Mouse (Mus musculus) erythroid progenitor cell, adult 5-6 weeks (primary cell): ENCODE results near the gene Plxna4. TPM values are rescaled to one million over a fixed set of nuclear protein-coding genes. Genes with fewer than 3 reads are reported as not detected.

Experiments
- ATAC-seq: replicated peaks from 2 replicates; pipeline ENCODE4 v1.8.0; 2016; ENCODE audit warnings: moderate number of reproducible peaks, mild to moderate bottlenecking, moderate TSS enrichment, inconsistent platforms; ENCODE audit not compliant: poor library complexity, low FRiP score, severe bottlenecking
- total RNA-seq, 2 experiments: library from RNA; stranded (forward) in 1 of 2; stranded (reverse) in 1 of 2; fragments of 150-400 nt in 1 of 2; fragments of 186-747, 209-891 nt in 1 of 2; gene quantifications; 2 replicates each; pipeline versions ENCODE4 v1.2.3 to v1.2.4; 2015 to 2017; ENCODE audit warnings: low replicate concordance in 2 of 2

Gene Plxna4
- total RNA-seq, 2 experiments from 2014 or later: not detected

GRCm38 (mm10) chr6:32202664-32203192 is 385.3 kb downstream of the Plxna4 start:
- no peak for ATAC-seq

- no peak for ATAC-seq
These were observed 386.5 kb downstream of the Plxna4 start for GRCm38 (mm10) chr6:32201506-32201905.

GRCm38 (mm10) chr6:32199616-32200015 is 388.4 kb downstream of the Plxna4 start:
- no peak for ATAC-seq

DNA sequence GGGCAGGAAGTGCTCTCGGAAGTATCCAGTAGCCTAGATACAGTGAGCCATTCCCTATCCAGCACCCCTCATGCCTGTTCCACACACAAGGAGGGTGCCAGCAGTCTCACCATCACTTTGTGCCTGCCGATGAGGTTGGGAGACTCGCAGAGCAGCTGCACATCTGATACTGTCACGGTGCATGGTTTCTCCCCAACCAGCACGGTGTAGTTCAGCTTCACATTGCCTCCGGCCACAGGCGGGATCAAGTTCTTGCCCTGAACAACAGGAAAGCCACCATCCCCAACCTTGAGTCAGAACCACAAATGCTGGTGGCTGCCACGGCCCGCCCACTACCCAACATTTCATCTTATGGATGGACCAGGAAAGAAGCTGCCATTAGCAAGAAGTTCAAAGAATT is 391.1 kb downstream of the Plxna4 start:
- ATAC-seq: no peak

DNA sequence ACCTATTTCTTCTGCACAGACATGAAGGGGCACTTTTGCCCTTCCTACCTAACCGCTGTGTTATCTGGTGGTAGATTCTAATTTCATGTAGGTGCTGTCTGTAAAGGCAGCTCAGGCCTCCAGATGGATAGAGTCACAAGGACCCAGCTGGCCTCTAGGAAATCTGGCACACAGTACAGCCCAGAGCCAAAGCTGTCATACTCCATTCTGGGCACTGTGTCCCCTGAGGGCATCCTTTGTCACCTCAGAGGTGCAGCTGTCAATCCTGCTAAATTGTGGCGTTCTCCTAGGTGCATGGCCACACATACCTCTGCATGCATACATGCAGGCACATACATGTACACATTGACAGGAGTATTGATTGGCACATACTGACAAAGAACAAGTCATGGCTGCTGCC is 394.9 kb downstream of the Plxna4 start:
- ATAC-seq: no peak

DNA sequence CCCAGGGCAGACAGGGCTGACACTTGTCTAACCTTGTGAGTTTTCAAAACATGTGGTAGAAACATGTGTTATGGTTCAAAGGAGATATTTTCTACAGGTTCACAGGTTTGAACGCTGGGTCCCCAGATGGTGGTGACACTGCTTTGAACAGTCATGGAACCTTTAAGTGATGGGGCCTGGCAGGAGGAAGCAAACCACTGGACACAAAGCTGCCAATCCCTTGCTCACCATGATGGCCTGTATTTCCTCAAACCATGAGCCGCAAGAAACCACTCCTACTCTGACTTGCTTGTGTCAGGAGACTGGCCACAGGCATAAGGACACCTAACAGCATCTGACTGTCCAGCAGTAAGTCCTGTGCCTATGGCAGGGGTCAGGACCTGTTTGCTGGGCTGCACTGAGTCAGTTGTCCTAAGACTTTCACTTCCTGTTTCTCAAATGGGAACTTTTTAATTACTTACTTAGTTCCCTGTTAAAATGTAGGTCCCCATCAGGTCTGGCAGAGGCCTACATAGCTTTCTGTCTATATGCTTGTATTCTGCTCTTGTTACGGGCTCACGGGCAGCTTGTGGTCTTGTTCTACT is 403.5 kb downstream of the Plxna4 start:
- ATAC-seq: no peak

DNA sequence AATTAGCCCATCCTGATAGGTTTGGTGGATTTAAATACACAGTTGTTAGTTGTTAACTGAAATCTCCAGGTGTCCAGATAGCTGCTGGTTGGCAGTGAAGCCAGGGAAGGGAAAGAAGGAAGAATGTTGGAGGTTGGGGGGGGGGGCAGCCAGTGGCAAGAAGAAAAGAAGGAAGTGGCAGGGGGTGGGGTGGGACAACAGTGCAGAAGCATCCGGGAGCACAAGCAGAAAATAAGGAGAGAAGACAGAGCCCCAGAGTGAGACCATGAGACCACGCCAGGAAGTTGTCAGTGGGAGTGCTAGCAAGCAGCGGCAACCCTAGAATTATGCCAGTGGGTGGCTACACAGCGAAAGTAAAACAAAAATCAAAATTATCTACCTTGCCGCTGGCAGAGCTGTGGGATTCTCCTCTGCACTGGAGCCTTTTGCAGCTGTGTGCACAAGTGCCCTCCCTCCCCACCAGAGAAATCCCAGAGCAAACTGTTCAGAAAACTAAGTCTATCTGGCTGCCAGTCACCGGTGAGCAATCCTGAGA is 404.3 kb downstream of the Plxna4 start:
- ATAC-seq: no peak

DNA sequence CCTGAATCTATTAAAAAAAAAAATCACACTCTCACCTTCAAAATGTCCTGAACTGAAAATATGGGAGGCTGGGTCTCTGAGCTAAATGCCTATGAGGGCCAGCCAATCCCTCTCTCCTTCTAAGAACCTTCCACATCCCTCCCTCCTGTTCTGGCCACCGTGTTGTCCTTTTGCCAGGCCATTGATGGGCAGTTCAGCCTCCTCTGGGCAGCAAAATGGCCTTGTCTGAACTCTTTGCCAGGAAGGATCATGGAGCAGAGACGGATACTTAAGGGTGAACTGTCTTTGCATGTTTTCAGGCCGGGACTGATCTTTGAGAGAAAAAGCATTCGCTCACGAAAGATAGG is 408.0 kb downstream of the Plxna4 start:
- no peak for ATAC-seq

DNA sequence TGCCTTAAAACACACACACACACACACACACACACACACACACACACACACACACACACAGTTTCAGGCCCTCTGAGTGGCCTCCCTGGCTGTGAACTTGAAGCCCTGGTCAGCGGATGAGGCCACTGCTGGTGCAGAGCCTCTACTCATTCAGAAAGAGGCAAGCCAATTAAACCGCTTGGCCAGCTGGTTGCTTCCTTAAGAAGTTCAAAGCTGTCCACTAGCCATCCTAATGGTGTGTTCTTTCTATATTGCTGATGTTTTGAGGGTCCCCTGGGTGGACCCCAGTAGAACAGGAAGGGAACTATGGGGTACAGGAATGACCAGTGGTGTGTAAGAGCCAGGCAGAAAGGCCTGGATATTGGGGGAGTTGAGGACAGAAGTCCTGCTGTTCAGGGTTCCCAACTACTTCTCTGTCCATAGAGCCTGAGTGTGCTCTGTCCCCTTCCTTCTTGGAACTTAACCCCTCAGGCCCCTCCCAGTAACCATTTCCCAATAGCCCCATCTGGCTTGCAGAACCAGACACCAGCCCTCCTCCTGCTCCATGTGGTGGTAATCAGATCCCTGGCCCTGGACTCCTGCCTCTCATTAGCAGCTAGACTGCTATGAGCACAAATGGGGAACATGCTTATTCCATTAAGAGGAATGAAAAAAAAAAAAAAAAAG is 408.5 kb downstream of the Plxna4 start:
- ATAC-seq: no peak

DNA sequence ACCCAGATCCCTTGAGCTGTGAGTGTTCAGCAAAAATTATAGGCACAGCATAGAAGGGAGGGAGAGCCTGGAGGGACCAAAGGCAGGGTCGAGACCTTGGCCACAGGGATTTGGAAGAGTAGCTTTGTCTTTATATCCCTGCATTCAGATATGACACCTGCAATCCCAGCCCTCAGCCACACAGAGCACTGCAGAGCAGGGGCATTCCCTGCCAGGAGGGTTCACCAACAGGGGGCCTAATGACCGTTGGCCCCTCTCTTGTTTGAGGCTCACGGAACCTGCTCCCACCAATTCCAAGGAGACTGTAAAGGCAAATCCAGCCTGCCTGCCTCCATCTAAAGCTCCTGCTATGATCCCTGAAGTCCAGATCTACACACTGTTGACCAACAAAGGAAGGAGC is 410.1 kb downstream of the Plxna4 start:
- ATAC-seq: no peak

DNA sequence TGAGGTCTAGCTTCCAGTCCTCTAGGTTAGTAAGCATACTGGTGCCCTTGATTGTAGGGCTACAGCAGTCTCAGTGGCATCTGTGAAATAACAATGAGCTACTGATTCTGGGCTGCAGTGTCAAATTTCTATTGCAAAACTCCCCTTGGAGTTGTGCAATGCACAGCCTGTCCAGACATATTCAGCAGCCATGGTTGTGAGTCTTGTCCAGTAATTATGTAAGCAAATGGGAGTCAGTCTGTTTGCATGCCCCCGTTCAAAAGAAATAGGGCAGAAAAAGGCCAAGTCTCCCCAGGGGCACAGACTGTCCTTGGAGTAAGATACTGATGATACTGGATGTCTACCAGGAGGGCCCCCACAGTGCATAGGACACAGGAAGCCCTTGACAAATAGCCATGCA is 420.3 kb downstream of the Plxna4 start:
- ATAC-seq: no peak

DNA sequence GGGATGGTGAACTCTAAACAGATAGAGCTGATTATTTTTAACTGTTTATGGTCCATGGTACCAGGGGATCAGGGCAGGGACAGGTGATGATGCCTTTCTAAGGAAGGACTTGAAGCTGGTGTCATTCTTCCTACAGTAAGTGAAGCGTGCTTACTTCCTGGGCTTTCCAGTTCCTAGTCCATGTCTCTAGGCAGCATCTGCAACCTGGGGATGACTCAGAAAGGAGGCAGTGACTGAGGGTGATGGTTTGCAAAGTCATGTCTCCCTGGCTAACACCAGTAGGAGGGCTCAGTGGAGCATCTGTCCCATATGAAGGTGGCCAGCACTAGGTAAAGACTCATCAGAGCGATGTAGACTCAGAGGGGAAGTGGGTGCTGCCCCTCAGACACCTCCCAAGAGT is 427.6 kb downstream of the Plxna4 start:
- no peak for ATAC-seq

DNA sequence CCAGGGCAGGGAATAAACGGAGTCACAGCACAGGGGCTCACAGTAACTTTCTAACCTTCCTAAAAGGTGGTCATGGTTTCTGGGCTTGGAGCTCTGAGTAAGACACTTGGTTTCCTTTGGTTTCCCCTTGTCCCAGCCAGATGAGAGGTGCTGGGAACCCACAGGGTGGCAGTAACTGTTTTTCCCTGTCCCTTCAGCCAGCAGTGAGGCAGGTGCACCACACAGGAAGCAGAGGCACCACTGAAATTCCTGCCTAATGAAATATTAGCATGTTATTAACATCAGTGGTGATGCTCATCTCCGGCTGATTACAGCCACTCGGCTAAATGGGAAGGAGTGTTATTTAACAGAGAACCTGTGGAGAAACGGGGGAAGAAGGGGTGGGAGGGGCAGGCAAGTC is 428.1 kb downstream of the Plxna4 start:
- no peak for ATAC-seq

GRCm38 (mm10) chr6:32158347-32158746 is 429.6 kb downstream of the Plxna4 start:
- ATAC-seq: no peak

DNA sequence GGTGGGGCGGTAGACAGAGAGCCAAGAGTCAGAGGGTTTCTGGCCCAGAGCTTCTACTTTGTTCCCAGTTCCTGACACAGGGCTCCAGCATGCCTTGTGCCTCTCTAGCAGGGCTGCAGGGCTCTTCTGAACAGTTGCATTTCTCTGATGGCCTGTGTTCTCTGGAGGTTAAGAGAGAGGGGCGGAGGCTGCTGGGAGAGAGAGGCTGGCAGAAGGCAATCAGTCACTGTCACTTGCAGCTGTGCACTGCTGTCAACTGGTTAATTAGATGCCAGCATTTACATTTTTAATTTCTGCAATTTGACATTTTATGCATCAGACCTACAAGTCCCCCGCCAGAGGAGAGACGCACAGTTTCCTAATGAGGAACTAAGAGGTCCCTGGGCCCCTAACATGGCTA is 434.8 kb downstream of the Plxna4 start:
- ATAC-seq: no peak

- ATAC-seq: no peak
These were observed 437.2 kb downstream of the Plxna4 start for GRCm38 (mm10) chr6:32150836-32151235.

DNA sequence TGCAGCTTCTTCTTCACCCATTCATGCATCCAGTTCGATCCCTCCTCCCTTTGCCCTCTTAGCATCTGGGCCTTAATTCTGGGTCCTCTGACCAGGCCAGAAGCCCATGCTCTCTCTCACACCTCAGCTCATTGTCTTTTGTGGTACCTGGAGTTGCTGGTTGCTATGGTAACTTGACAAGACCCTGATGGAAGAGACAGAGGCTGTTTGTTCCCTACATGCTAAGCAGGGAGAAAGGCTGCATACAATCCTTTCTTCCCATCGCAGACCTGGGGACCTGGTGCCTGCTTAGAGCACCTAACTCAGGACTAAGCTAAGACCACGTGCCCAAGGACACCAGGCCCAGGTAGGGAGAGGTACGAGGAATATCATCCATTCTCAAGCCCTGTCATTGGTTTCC is 443.2 kb downstream of the Plxna4 start:
- no peak for ATAC-seq

- no peak for ATAC-seq
These were observed 448.5 kb downstream of the Plxna4 start for GRCm38 (mm10) chr6:32139537-32139936.

GRCm38 (mm10) chr6:32126914-32127313 is 461.1 kb downstream of the Plxna4 start:
- ATAC-seq: no peak

DNA sequence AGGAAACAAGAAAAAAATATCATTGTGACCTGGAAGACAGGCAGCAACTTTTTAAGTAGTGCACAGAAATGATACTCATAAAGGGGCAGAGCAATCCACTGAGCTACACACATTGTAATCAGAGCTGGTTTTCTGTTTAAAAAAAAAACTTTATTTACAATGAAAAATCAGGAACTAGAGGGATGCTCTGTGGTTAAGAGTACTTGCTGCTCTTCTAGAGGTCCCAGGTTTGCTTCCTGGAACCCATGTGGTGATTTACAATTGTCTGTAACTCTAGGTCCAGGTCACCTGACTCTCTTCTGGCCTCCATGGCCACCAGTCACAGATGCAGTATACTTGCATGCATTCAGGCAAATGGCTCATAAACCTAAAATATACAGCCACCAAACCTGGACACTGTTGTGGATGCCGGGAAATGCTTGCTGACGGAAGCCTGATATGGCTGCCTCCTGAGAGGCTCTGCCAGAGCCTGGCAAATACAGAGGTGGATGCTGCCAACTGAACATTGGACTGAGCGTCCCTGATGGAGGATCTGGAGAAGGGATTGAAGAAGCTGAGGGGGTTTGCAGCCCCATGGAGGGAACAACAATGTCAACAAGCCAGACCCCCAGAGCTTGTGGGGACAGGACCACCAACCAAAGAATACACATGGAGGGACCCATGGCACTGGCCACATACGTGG is 465.3 kb downstream of the Plxna4 start:
- no peak for ATAC-seq

GRCm38 (mm10) chr6:32120931-32121330 is 467.1 kb downstream of the Plxna4 start:
- ATAC-seq: no peak
